Mouse (Mus musculus): ENCODE results near the gene Dnttip2.

Dnttip2 gene

DNA sequence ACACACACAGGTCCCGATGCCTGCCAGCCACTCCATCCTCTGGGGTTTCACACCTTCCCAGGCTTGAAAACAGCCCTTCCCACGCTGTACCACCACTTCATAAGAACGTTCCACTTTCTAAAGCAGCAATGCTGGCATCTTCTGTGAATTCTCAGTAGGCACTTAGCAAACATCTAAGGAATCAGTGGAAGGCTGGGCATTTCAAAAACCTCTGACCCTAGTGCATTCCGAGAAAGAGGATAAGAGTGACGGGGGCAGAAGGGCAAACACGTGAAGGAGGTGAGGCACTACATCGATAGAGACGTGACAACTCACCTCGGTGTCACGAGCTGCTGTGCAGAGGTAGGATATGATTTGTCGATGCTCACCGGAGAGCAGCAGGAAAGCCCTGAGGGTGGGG is 56.3 kb downstream of the Dnttip2 start:
- DNase-seq (ENCODE audit: low read depth), result no peak

DNA sequence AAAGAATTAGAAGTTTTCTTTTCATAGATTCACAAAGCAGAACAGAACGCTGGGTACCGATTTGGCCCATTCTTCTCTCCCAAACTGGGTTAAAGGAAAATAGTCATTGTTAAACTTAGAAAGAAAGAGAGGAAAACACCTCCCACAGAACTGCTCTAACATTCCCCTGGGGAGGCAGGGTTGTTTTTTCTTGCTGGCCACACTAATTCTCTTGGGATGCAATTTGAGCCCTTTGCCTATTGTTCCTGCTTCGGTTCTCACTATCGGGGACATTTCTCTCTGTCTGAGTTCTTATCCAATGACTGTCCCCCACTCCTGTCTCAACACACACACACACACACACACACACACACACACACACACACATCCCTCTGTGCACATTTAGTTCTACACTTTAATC is 59.3 kb downstream of the Dnttip2 start:
- no peak for DNase-seq (ENCODE audit: low read depth)

DNA sequence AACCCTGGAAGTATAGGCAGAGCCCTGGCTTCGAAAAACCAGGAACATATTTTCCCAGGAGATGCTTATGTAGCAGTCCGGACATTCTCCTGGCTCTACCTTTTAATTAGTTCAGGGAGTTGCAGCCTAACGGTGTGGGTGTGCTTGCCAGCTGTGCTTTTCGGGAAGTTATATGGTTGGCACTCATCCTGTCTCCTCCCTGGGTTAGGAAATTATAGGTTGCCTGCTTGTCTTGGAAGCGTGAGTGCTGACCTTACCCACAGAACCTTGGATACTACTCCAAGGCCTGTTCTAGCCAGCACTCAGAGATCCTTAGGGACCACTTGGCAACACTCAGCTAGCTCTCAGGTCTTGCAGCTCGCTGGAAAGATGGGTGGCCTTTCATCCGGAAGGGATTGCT is 59.7 kb downstream of the Dnttip2 start:
- no peak for DNase-seq (ENCODE audit: low read depth)

DNA sequence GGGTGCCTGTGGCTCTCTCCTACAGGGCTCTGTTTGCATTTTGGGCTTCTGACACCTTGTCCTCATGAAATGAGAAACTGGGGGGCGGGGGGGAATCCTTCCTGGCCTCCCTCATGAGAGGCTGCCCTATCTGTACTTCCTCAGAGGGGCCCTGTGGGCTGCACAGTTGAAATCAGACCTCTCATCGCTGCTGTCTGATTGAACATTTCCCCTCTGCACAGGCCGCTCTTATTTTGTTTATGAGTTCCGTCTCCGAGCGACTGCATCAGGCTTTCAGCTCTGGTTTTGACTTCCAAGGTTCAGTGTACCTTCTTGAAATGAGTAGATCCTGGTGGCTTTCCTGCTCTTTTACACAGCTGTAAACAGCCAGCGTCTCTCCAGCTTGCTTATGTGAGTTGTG is 60.2 kb downstream of the Dnttip2 start:
- DNase-seq (ENCODE audit: low read depth), result no peak

All from induced T-regulatory cell, adult 2 months (primary cell).